Mouse (Mus musculus) embryonic facial prominence, embryonic 10.5 days (tissue): ENCODE data around the gene Ccl27a. TPM values are rescaled to one million over a fixed set of nuclear protein-coding genes. Genes with fewer than 3 reads are reported as not detected.

Experiments
- DNase-seq: peaks from one replicate; pipeline ENCODE4 v3.0.0-alpha.2; 2017; ENCODE audit warnings: low spot score
- H3K27ac ChIP-seq: fragments of 300-500 bp; sonication (generic); replicated peaks from 2 replicates; pipeline ENCODE4 v1.5.1; 2016; ENCODE audit warnings: mild to moderate bottlenecking
- H3K27me3 ChIP-seq: fragments of 300-500 bp; sonication (generic); replicated peaks from 2 replicates; pipeline ENCODE4 v1.6.1; 2016; ENCODE audit warnings: low read depth, mild to moderate bottlenecking; ENCODE audit not compliant: poor library complexity, severe bottlenecking
- H3K36me3 ChIP-seq: fragments of 300-500 bp; sonication (generic); replicated peaks from 2 replicates; pipeline ENCODE4 v1.6.1; 2016; ENCODE audit warnings: mild to moderate bottlenecking, moderate library complexity
- H3K4me1 ChIP-seq: fragments of 300-500 bp; sonication (generic); 2 replicates; pipeline ENCODE4 v1.6.1; 2016
- H3K4me3 ChIP-seq: fragments of 300-500 bp; sonication (generic); 2 replicates; pipeline ENCODE4 v1.5.1; 2016; ENCODE audit warnings: mild to moderate bottlenecking, moderate library complexity
- H3K9me3 ChIP-seq: fragments of 300-500 bp; sonication (generic); 2 replicates; pipeline ENCODE4 v1.6.1; 2016; ENCODE audit warnings: mild to moderate bottlenecking
- WGBS: fragments of 180-500 bp; shearing (Covaris S2); methylation state at CpG from one replicate; pipeline ENCODE4 v1.1.7; 2016; 5-methylcytosine and 5-hydroxymethylcytosine counted together
- polyA plus RNA-seq: library from polyadenylated mRNA; unstranded; fragments of >200 nt; fragmentation: Nextera tagmentation; extraction: Ambion mirVana; gene quantifications from 2 replicates; pipeline ENCODE4 v1.2.1, GENCODE M21; 2016

Ccl27a gene
- polyA plus RNA-seq, 1 experiment from 2014 or later: 43.2 TPM

GRCm38 (mm10) chr4:41744131-41744530, 29.9 kb downstream of the Ccl27a start:
- no peak for DNase-seq
- H3K4me1 ChIP-seq: peaks cover 22% of the 10 kb centered on the region
- peaks cover 21% of the 10 kb centered on the region for H3K9me3 ChIP-seq
- H3K27ac ChIP-seq: no peak overlapping the region
- no peaks in the 10 kb centered on the region for H3K27me3 ChIP-seq
- H3K36me3 ChIP-seq: peaks cover 8% of the 10 kb centered on the region
- WGBS: 75% methylated on average over 2 of the region's 2 CpGs
- no peak overlapping the region for H3K4me3 ChIP-seq

GRCm38 (mm10) chr4:41741158-41741560, 32.9 kb downstream of the Ccl27a start:
- peak; percentile 95 for DNase-seq
- H3K27me3 ChIP-seq: no peaks in the 10 kb centered on the region
- peaks cover 22% of the 10 kb centered on the region for H3K4me1 ChIP-seq
- H3K4me3 ChIP-seq: peak overlapping the region; percentile 75
- WGBS: under 1% methylated on average over 27 of the region's 27 CpGs
- peak overlapping the region; percentile 86 for H3K27ac ChIP-seq
- H3K36me3 ChIP-seq: peaks cover 21% of the 10 kb centered on the region
- peaks cover 6% of the 10 kb centered on the region for H3K9me3 ChIP-seq

- Histone ChIP-seq H3K27ac (peak overlapping the region; percentile 86), H3K4me3 (peak overlapping the region; percentile 75), H3K9me3 (peaks cover 2% of the 10 kb centered on the region; the same call in 1 of the 2 replicates), H3K27me3 (no peaks in the 10 kb centered on the region), H3K36me3 (peaks cover 21% of the 10 kb centered on the region), H3K4me1 (peaks cover 22% of the 10 kb centered on the region)
- DNase-seq: no peak
- 1% methylated on average over 48 of the region's 48 CpGs for WGBS
These were observed 33.5 kb downstream of the Ccl27a start for GRCm38 (mm10) chr4:41740380-41741157.

GRCm38 (mm10) chr4:41739260-41739659, 34.8 kb downstream of the Ccl27a start:
- WGBS: 95% methylated on average over 13 of the region's 13 CpGs
- H3K4me1 ChIP-seq: peaks cover 22% of the 10 kb centered on the region
- no peak for DNase-seq
- no peak overlapping the region for H3K27ac ChIP-seq
- peaks cover 6% of the 10 kb centered on the region; the same call in 1 of the 2 replicates for H3K9me3 ChIP-seq
- H3K27me3 ChIP-seq: no peaks in the 10 kb centered on the region; the same call in 1 of the 2 replicates
- H3K4me3 ChIP-seq: peak overlapping the region; percentile 75; the same call in 1 of the 2 replicates
- H3K36me3 ChIP-seq: peaks cover 21% of the 10 kb centered on the region

- Histone ChIP-seq H3K36me3 (peaks cover 21% of the 10 kb centered on the region), H3K9me3 (peaks cover 6% of the 10 kb centered on the region; the same call in 1 of the 2 replicates)
- WGBS: 85% methylated on average over 1 of the region's 1 CpGs
These were observed 35.8 kb downstream of the Ccl27a start for GRCm38 (mm10) chr4:41738256-41738603.

GRCm38 (mm10) chr4:41737602-41738255, 36.3 kb downstream of the Ccl27a start:
- DNase-seq: peak; percentile 72
- H3K4me1 ChIP-seq: peaks cover 22% of the 10 kb centered on the region
- H3K27me3 ChIP-seq: peaks cover 14% of the 10 kb centered on the region
- no peak overlapping the region for H3K27ac ChIP-seq
- peaks cover 6% of the 10 kb centered on the region; the same call in 1 of the 2 replicates for H3K9me3 ChIP-seq
- no peak overlapping the region for H3K4me3 ChIP-seq
- 58% methylated on average over 8 of the region's 8 CpGs for WGBS
- H3K36me3 ChIP-seq: peaks cover 21% of the 10 kb centered on the region

More at GRCm38 (mm10) chr4:41738256-41738603, 35.8 kb downstream of the Ccl27a start:
- Histone ChIP-seq H3K27me3 (peaks cover 9% of the 10 kb centered on the region), H3K27ac (no peak overlapping the region), H3K4me3 (no peak overlapping the region), H3K4me1 (peaks cover 22% of the 10 kb centered on the region)
- DNase-seq: no peak

GRCm38 (mm10) chr4:41731052-41731765, 42.8 kb downstream of the Ccl27a start, which contains the start of gene Arid3c:
TSS of gene Arid3c (minus strand) at chr4:41731142.
- no peaks in the 10 kb centered on the region for H3K36me3 ChIP-seq
- H3K4me3 ChIP-seq: peak within 1 kb of the TSS; percentile 59
- H3K9me3 ChIP-seq: peaks cover 6% of the 10 kb centered on the region; the same call in 1 of the 2 replicates
- 2% methylated on average over 50 of the region's 50 CpGs for WGBS
- peaks cover 16% of the 10 kb centered on the region for H3K4me1 ChIP-seq
- H3K27me3 ChIP-seq: peaks cover 79% of the 10 kb centered on the region
- no peak within 1 kb of the TSS for H3K27ac ChIP-seq
- DNase-seq: peak; percentile 65

GRCm38 (mm10) chr4:41726826-41727621, 47.0 kb downstream of the Ccl27a start:
- Histone ChIP-seq H3K27me3 (peaks cover 86% of the 10 kb centered on the region), H3K4me3 (peak overlapping the region; percentile 30; the same call in 1 of the 2 replicates), H3K4me1 (peaks cover 30% of the 10 kb centered on the region), H3K9me3 (no peaks in the 10 kb centered on the region), H3K36me3 (no peaks in the 10 kb centered on the region), H3K27ac (0 out of 2 replicates have a peak overlapping the region, but pooled peaks have one; percentile 35)
- no peak for DNase-seq
- 14% methylated on average over 20 of the region's 20 CpGs for WGBS

GRCm38 (mm10) chr4:41722918-41723351, 51.1 kb downstream of the Ccl27a start, which contains the start of gene Dctn3:
TSS of gene Dctn3 (minus strand) at chr4:41723170.
- Histone ChIP-seq H3K27me3 (peaks cover 46% of the 10 kb centered on the region), H3K4me1 (peaks cover 29% of the 10 kb centered on the region), H3K27ac (peak within 1 kb of the TSS; percentile 86), H3K4me3 (peak within 1 kb of the TSS; percentile 94), H3K36me3 (peaks cover 22% of the 10 kb centered on the region), H3K9me3 (no peaks in the 10 kb centered on the region)
- under 1% methylated on average over 27 of the region's 27 CpGs for WGBS
- peak; percentile 91 for DNase-seq
